Mouse (Mus musculus) natural killer cell, adult 2 months (primary cell): ENCODE data around the gene Dtnbp1.

ENCODE experiments used
- DNase-seq, 2 experiments: peaks; one replicate each; pipeline ENCODE4 v3.0.0; 2022; ENCODE audit warnings: low spot score in 2 of 2

Gene Dtnbp1

GRCm38 (mm10) chr13:44904271-44904670 is 97.7 kb downstream of the Dtnbp1 start:
- DNase-seq: no peak

- no peak for DNase-seq
Observed at GRCm38 (mm10) chr13:44903416-44903815, 98.5 kb downstream of the Dtnbp1 start.

- no peak for DNase-seq
Observed at GRCm38 (mm10) chr13:44902299-44902698, 99.6 kb downstream of the Dtnbp1 start.

GRCm38 (mm10) chr13:44896211-44896610 is 105.7 kb downstream of the Dtnbp1 start:
- DNase-seq: no peak

- DNase-seq: no peak
Observed at GRCm38 (mm10) chr13:44891813-44892730, 109.9 kb downstream of the Dtnbp1 start.

GRCm38 (mm10) chr13:44890612-44891011 is 111.3 kb downstream of the Dtnbp1 start:
- no peak for DNase-seq

GRCm38 (mm10) chr13:44886221-44886620 is 115.7 kb downstream of the Dtnbp1 start:
- DNase-seq: no peak

- no peak for DNase-seq
Observed at GRCm38 (mm10) chr13:44881001-44881400, 120.9 kb downstream of the Dtnbp1 start.

GRCm38 (mm10) chr13:44876799-44877198 is 125.1 kb downstream of the Dtnbp1 start:
- DNase-seq: no peak
